8 mouse cellular contexts compared by ENCODE assay signal in genomic region chr7:125772961-125773571, GRCm38 (mm10).
A peak's percentile ranks its signal among the peaks of the same experiment; 100 is the strongest.
DNase-seq lines count a peak whose midpoint lies in the region; ATAC-seq and TF ChIP-seq lines count a peak whose summit lies in the region.

No protein-coding gene starts in this region.

- H3K36me3 ChIP-seq in hindbrain, embryonic 13.5 days: peaks cover 34% of the 10 kb centered on the region
- H3K36me3 ChIP-seq in hindbrain, embryonic 10.5 days: peaks cover 52% of the 10 kb centered on the region
- H3K36me3 ChIP-seq in midbrain, postnatal 0 days (ENCODE audit: insufficient read depth, low read length): peaks cover 10% of the 10 kb centered on the region; the same call in 1 of the 2 replicates

- ATAC-seq in hindbrain, embryonic 13.5 days (ENCODE audit: low FRiP score): no peak; the same call in 1 of the 2 replicates
- ATAC-seq in midbrain, postnatal 0 days (ENCODE audit: low FRiP score): no peak

- no peaks in the 10 kb centered on the region for H3K9me3 ChIP-seq in hindbrain, embryonic 13.5 days
- no peaks in the 10 kb centered on the region for H3K9me3 ChIP-seq in hindbrain, embryonic 10.5 days
- H3K9me3 ChIP-seq in midbrain, postnatal 0 days (ENCODE audit: low read length): no peaks in the 10 kb centered on the region

- 75% methylated on average over 13 of the region's 13 CpGs for WGBS in hindbrain, embryonic 13.5 days
- 82% methylated on average over 13 of the region's 13 CpGs for WGBS in hindbrain, embryonic 10.5 days
- 72% methylated on average over 13 of the region's 13 CpGs for WGBS in midbrain, postnatal 0 days

- peaks cover 14% of the 10 kb centered on the region for H3K4me1 ChIP-seq in hindbrain, embryonic 13.5 days (replicated peaks)
- no peaks in the 10 kb centered on the region for H3K4me1 ChIP-seq in hindbrain, embryonic 10.5 days (replicated peaks)
- no peaks in the 10 kb centered on the region for H3K4me1 ChIP-seq in midbrain, postnatal 0 days (ENCODE audit: insufficient read depth, low read length)

- no peak for TF ChIP-seq CTCF in midbrain, postnatal 0 days (IDR thresholded peaks at IDR 0.05)

- no peaks in the 10 kb centered on the region for H3K27me3 ChIP-seq in hindbrain, embryonic 13.5 days
- no peaks in the 10 kb centered on the region for H3K27me3 ChIP-seq in hindbrain, embryonic 10.5 days (ENCODE audit: insufficient read depth, poor library complexity, severe bottlenecking)
- no peaks in the 10 kb centered on the region for H3K27me3 ChIP-seq in midbrain, postnatal 0 days (ENCODE audit: insufficient read depth, low read length)

- no peak overlapping the region for H3K4me2 ChIP-seq in hindbrain, embryonic 13.5 days
- H3K4me2 ChIP-seq in midbrain, postnatal 0 days (ENCODE audit: low read depth, low read length, poor library complexity, severe bottlenecking): no peak overlapping the region

- H3K4me3 ChIP-seq in hindbrain, embryonic 13.5 days: no peak overlapping the region
- no peak overlapping the region for H3K4me3 ChIP-seq in hindbrain, embryonic 10.5 days
- no peak overlapping the region for H3K4me3 ChIP-seq in midbrain, postnatal 0 days (ENCODE audit: low read depth, low read length)

- H3K27ac ChIP-seq in hindbrain, embryonic 13.5 days: peak overlapping the region; percentile 82
- no peak overlapping the region for H3K27ac ChIP-seq in hindbrain, embryonic 10.5 days
- H3K27ac ChIP-seq in midbrain, postnatal 0 days (ENCODE audit: low read depth, low read length): 0 out of 2 replicates have a peak overlapping the region, but pooled peaks have one; percentile 6

- DNase-seq in hindbrain, embryonic 10.5 days (ENCODE audit: low spot score): no peak
- peak; percentile 75 to 76 for DNase-seq in cerebellum, postnatal 25 days
- peak; percentile 25 to 45 for DNase-seq in left cerebral cortex, adult 18-20 months (ENCODE audit: low spot score in 2 of 2)
- peak; percentile 51 for DNase-seq in midbrain, postnatal 0 days (ENCODE audit: low spot score)
- DNase-seq in thymus, postnatal 36 days: no peak
- DNase-seq in retina, postnatal 1 day: no peak
- no peak for DNase-seq in liver

- peak overlapping the region; percentile 21; the same call in 1 of the 2 replicates for H3K9ac ChIP-seq in hindbrain, embryonic 13.5 days
- no peak overlapping the region for H3K9ac ChIP-seq in midbrain, postnatal 0 days (replicated peaks; ENCODE audit: low read length, poor library complexity, severe bottlenecking)

Comparison
In these comparisons a context has a peak if more than half of its experiments do, and no peak if none do; other contexts are left out.
1. DNase-seq: peak in cerebellum, postnatal 25 days (2 of 2), left cerebral cortex, adult 18-20 months (2 of 2) and midbrain, postnatal 0 days (single experiment); none in hindbrain, embryonic 10.5 days (single experiment), thymus, postnatal 36 days (0 of 2), retina, postnatal 1 day (single experiment) and liver (single experiment).